ENCODE assay signal across 28 mouse cellular contexts in the genomic region with DNA sequence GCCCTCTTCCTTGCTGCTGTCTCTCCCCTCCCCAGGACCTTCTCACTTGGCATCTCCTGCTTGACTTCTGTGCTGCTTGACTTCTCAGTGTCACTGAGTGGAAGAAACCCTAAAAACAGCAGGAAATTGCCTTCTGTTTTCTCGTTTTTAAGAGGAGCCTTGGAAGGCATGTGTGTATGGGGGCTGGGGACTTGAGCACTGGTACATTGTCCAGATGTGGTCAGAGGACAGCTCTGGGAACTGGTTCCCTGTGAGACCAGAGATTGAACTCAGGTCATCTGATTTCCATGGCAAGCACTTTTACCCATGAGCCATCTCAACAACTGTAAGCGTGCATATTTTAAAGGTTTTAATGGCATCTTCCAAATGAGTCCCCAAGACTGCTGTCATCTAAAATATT. TPM values are rescaled to one million over a fixed set of nuclear protein-coding genes. Genes with fewer than 3 reads are reported as not detected.
"Had no signal": no experiment of that assay in that cellular context is flagged by ENCODE, and none has a peak within 500 bp of the region (broad histone marks: within the 10 kb centered on the region; RNA-seq: fewer than 3 reads in every experiment).

No protein-coding gene starts in this region.

- H3K4me3 ChIP-seq: heart, adult 2 months; heart, embryonic 13.5 days; heart, embryonic 15.5 days; hindbrain, embryonic 13.5 days; hindbrain, embryonic 15.5 days; kidney, embryonic 15.5 days; left cerebral cortex, adult 2 months; limb, embryonic 10.5 days; limb, embryonic 12.5 days; liver, embryonic 13.5 days; liver, embryonic 15.5 days had no signal

- H3K4me1 ChIP-seq: liver, embryonic 13.5 days; liver, embryonic 15.5 days had no signal

- DNase-seq: gastrocnemius, postnatal 14 days; gastrocnemius, postnatal 36 days; heart, adult 2 months; heart, postnatal 14 days; heart, postnatal 36 days; kidney, adult 11 months; kidney, adult 2 months; kidney, adult 9 months; kidney, postnatal 14 days; kidney, postnatal 36 days; layer of hippocampus, adult 9-11 months; liver; liver, embryonic 13.5 days had no signal

- H3K27me3 ChIP-seq: heart, embryonic 13.5 days; heart, embryonic 15.5 days; hindbrain, embryonic 13.5 days; hindbrain, embryonic 15.5 days; kidney, embryonic 15.5 days; limb, embryonic 12.5 days; liver, embryonic 13.5 days; liver, embryonic 15.5 days had no signal

- H3K27ac ChIP-seq: heart, adult 2 months; heart, embryonic 13.5 days; heart, embryonic 15.5 days; hindbrain, embryonic 13.5 days; hindbrain, embryonic 15.5 days; hindbrain, postnatal 0 days; kidney, embryonic 15.5 days; kidney, postnatal 0 days; left cerebral cortex, adult 2 months; limb, embryonic 10.5 days; limb, embryonic 12.5 days; liver, embryonic 13.5 days; liver, embryonic 15.5 days had no signal

RNA-seq across cellular contexts. Expression of a gene that starts 58.0 kb away (rescaled TPM):
- total RNA-seq: gastrocnemius, postnatal 14 days; heart, adult 2 months; heart, postnatal 36 days; hematopoietic stem cell, adult 5-6 weeks; hindbrain, postnatal 0 days; left cerebral cortex, adult 2 months had no signal
- polyA plus RNA-seq: heart, adult 2 months; heart, embryonic 15.5 days; hindbrain, embryonic 13.5 days; hindbrain, embryonic 15.5 days; hindbrain, postnatal 0 days; intestine, embryonic 14.5 days; intestine, embryonic 16.5 days; kidney, embryonic 15.5 days; kidney, postnatal 0 days; limb, embryonic 14.5 days; liver, embryonic 13.5 days; liver, embryonic 15.5 days had no signal
